Mouse (Mus musculus): ENCODE measurements around the gene Nsmce1. TPM values are rescaled to one million over a fixed set of nuclear protein-coding genes. Genes with fewer than 3 reads are reported as not detected.

The Nsmce1 gene
- polyA plus RNA-seq, 1 experiment: 27.6 TPM

DNA sequence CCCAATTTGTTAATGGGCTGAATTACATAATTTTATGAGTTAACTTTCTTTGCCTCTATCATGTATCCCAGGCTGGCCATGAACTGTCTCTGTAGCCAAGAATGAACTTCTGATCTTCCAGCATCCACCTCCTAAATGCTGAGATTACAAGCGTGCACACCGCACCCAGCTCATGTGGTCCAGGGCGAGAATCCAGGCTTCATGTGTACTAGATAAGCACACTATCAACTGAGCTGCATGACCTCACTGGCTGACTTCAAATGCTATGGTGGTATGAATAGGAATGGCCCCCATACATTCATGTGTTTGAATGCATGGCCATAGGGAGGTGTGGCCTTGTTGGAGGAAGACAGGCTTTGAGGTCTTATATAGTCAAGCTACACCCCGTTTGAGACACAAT, 10.9 kb downstream of the Nsmce1 start:
- H3K4me3 ChIP-seq (ENCODE audit: insufficient read depth, low read length): no peak overlapping the region
- TF ChIP-seq POLR2A (IDR thresholded peaks at IDR 0.05; ENCODE audit: extremely low read depth, insufficient read depth, low read length) (no peak), CTCF (IDR thresholded peaks at IDR 0.05; ENCODE audit: extremely low read depth, insufficient read depth, low read length) (no peak)
- H3K4me1 ChIP-seq (ENCODE audit: control insufficient read depth, insufficient read depth, low read length): 0 out of 2 replicates have a peak, but pooled peaks cover 1% of the 10 kb centered on the region
- H3K27ac ChIP-seq (ENCODE audit: insufficient read depth, low read length): no peak overlapping the region

GRCm38 (mm10) chr7:125478391-125478984, 12.9 kb downstream of the Nsmce1 start:
- no peak for TF ChIP-seq POLR2A (IDR thresholded peaks at IDR 0.05; ENCODE audit: extremely low read depth, insufficient read depth, low read length)
- Histone ChIP-seq H3K4me3 (ENCODE audit: insufficient read depth, low read length) (no peak overlapping the region), H3K27ac (ENCODE audit: insufficient read depth, low read length) (no peak overlapping the region)

GRCm38 (mm10) chr7:125475601-125476251, 15.7 kb downstream of the Nsmce1 start:
- no peak overlapping the region for H3K27ac ChIP-seq (ENCODE audit: insufficient read depth, low read length)
- peaks cover 1% of the 10 kb centered on the region; the same call in 1 of the 2 replicates for H3K4me1 ChIP-seq (ENCODE audit: control insufficient read depth, insufficient read depth, low read length)
- TF ChIP-seq CTCF (IDR thresholded peaks at IDR 0.05; ENCODE audit: extremely low read depth, insufficient read depth, low read length) (no peak), POLR2A (IDR thresholded peaks at IDR 0.05; ENCODE audit: extremely low read depth, insufficient read depth, low read length) (no peak)
- no peak overlapping the region for H3K4me3 ChIP-seq (ENCODE audit: insufficient read depth, low read length)

More at GRCm38 (mm10) chr7:125478391-125478984, 12.9 kb downstream of the Nsmce1 start:
- H3K4me1 ChIP-seq (ENCODE audit: control insufficient read depth, insufficient read depth, low read length): 0 out of 2 replicates have a peak, but pooled peaks cover 1% of the 10 kb centered on the region

GRCm38 (mm10) chr7:125474535-125474934, 16.9 kb downstream of the Nsmce1 start:
- TF ChIP-seq POLR2A (IDR thresholded peaks at IDR 0.05; ENCODE audit: extremely low read depth, insufficient read depth, low read length) (no peak), CTCF (IDR thresholded peaks at IDR 0.05; ENCODE audit: extremely low read depth, insufficient read depth, low read length) (no peak)
- peaks cover 1% of the 10 kb centered on the region; the same call in 1 of the 2 replicates for H3K4me1 ChIP-seq (ENCODE audit: control insufficient read depth, insufficient read depth, low read length)
- H3K27ac ChIP-seq (ENCODE audit: insufficient read depth, low read length): no peak overlapping the region
- H3K4me3 ChIP-seq (ENCODE audit: insufficient read depth, low read length): no peak overlapping the region

DNA sequence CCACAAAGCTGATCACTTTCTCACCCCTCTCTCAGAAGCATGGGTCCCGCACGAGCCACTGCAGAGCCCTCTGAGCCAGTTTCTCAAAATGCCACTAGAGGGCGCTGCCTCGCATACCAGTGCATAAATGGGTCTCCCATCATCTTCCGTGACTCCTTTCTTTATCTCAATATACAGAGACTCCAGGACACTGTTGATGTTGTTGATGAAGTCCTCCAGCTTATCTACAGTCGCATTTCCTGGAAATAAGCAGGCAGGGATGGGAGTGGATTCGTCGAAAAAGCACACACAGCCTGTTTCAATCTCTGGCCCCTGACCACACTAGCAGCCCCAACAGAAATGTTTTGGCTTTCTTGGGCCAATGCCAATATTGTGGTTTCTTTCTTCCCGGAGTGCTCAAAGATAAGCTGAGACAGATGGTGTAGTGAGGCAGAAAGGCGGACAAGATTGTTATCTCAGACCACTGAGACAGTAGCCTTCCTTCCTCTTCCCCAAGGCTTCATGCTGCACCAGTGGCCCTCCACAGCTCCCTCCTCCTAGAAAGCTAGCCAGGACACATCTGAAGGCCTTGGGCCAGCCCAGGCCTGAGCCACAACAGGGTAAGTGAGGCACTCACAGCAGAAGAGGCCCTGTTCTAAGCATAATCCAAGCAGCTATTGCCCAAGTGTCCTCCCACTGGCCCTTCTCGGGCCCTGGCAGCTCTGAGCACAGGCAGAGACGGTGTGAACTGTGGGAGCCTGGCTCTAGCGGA, 19.2 kb downstream of the Nsmce1 start:
- Histone ChIP-seq H3K4me3 (ENCODE audit: insufficient read depth, low read length) (no peak overlapping the region), H3K27ac (ENCODE audit: insufficient read depth, low read length) (no peak overlapping the region), H3K4me1 (ENCODE audit: control insufficient read depth, insufficient read depth, low read length) (peaks cover 1% of the 10 kb centered on the region; the same call in 1 of the 2 replicates)
- no peak for TF ChIP-seq POLR2A (IDR thresholded peaks at IDR 0.05; ENCODE audit: extremely low read depth, insufficient read depth, low read length)
- peak; percentile 86 for TF ChIP-seq CTCF (IDR thresholded peaks at IDR 0.05; ENCODE audit: extremely low read depth, insufficient read depth, low read length)

DNA sequence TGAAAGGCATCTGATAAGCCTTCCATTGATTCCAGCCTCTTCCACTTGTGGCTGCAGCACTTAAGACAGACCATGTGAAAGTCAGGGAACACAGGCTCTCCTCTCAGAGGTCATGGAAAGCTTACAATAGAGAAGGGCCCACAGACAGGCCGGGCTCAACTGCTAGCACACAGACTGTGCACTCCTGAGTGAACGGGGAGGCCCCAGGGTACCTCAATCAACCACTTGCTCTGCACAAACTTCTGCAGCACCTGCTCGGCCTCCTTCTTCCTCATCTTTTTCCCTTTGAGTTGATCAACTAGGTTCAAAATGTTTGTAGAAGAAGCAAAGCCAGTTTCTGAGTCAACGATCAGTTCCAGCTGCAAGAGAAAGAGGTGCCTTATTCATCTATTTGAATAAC, 20.5 kb downstream of the Nsmce1 start:
- no peak for TF ChIP-seq CTCF (IDR thresholded peaks at IDR 0.05; ENCODE audit: extremely low read depth, insufficient read depth, low read length)
- TF ChIP-seq POLR2A (IDR thresholded peaks at IDR 0.05; ENCODE audit: extremely low read depth, insufficient read depth, low read length): no peak
- Histone ChIP-seq H3K27ac (ENCODE audit: insufficient read depth, low read length) (no peak overlapping the region), H3K4me3 (ENCODE audit: insufficient read depth, low read length) (no peak overlapping the region), H3K4me1 (ENCODE audit: control insufficient read depth, insufficient read depth, low read length) (peaks cover 1% of the 10 kb centered on the region; the same call in 1 of the 2 replicates)

GRCm38 (mm10) chr7:125469937-125470336, 21.5 kb downstream of the Nsmce1 start:
- H3K4me3 ChIP-seq (ENCODE audit: insufficient read depth, low read length): no peak overlapping the region
- no peaks in the 10 kb centered on the region; the same call in 1 of the 2 replicates for H3K4me1 ChIP-seq (ENCODE audit: control insufficient read depth, insufficient read depth, low read length)
- TF ChIP-seq CTCF (IDR thresholded peaks at IDR 0.05; ENCODE audit: extremely low read depth, insufficient read depth, low read length): peak; percentile 90
- TF ChIP-seq POLR2A (IDR thresholded peaks at IDR 0.05; ENCODE audit: extremely low read depth, insufficient read depth, low read length): no peak
- no peak overlapping the region for H3K27ac ChIP-seq (ENCODE audit: insufficient read depth, low read length)

DNA sequence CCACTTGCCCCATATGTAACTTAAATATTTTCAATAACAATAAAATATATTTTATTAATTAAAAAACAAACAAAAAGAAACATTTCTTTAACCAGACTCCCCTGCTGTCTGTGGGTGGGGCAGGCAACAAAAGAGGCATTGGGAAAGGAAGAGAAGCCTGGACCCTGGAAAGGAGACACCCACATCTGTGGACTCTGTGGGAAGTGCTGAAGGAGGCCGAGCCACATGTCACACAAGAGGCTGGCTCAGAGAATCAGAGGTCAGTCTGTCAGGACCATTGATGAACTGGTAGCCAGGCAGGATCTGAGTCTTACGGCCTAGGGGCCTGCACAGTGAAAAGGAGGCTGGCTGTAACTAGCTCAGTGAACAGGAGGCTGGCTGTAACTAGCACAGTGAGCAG, 29.2 kb downstream of the Nsmce1 start:
- no peak overlapping the region for H3K4me3 ChIP-seq (ENCODE audit: insufficient read depth, low read length)
- H3K27ac ChIP-seq (ENCODE audit: insufficient read depth, low read length): no peak overlapping the region
- H3K4me1 ChIP-seq (ENCODE audit: control insufficient read depth, insufficient read depth, low read length): no peaks in the 10 kb centered on the region
- no peak for TF ChIP-seq CTCF (IDR thresholded peaks at IDR 0.05; ENCODE audit: extremely low read depth, insufficient read depth, low read length)
- no peak for TF ChIP-seq POLR2A (IDR thresholded peaks at IDR 0.05; ENCODE audit: extremely low read depth, insufficient read depth, low read length)

GRCm38 (mm10) chr7:125453671-125454070, 37.7 kb downstream of the Nsmce1 start:
- Histone ChIP-seq H3K4me1 (ENCODE audit: control insufficient read depth, insufficient read depth, low read length) (no peaks in the 10 kb centered on the region), H3K27ac (ENCODE audit: insufficient read depth, low read length) (no peak overlapping the region), H3K4me3 (ENCODE audit: insufficient read depth, low read length) (no peak overlapping the region)
- TF ChIP-seq POLR2A (IDR thresholded peaks at IDR 0.05; ENCODE audit: extremely low read depth, insufficient read depth, low read length) (no peak), CTCF (IDR thresholded peaks at IDR 0.05; ENCODE audit: extremely low read depth, insufficient read depth, low read length) (no peak)

Measured in cortical plate, adult 2 months (tissue).